Mouse (Mus musculus) hindbrain, embryonic 14.5 days (tissue): ENCODE data around the gene Gm4312. TPM values are rescaled to one million over a fixed set of nuclear protein-coding genes. Genes with fewer than 3 reads are reported as not detected.
"Not testable (repeated sequence)": the region's sequence is repeated elsewhere in the genome, so short reads cannot be mapped to it uniquely, and the experiment has no call there.

Experiments used
- ATAC-seq: fragments of 200-750 bp; cut with Nextera tagmentation; 2 replicates; pipeline ENCODE4 v1.8.0; 2017; ENCODE audit warnings: moderate number of reproducible peaks, mild to moderate bottlenecking, moderate TSS enrichment, moderate library complexity; ENCODE audit not compliant: low FRiP score
- DNase-seq: peaks from one replicate; pipeline ENCODE4 v3.0.0-alpha.2; 2015; ENCODE audit warnings: low spot score
- H3K27ac ChIP-seq: fragments of 300-500 bp; sonication (generic); 2 replicates; pipeline ENCODE4 v1.5.1; 2014; ENCODE audit warnings: mild to moderate bottlenecking, moderate library complexity
- H3K27me3 ChIP-seq: fragments of 300-500 bp; sonication (generic); 2 replicates; pipeline ENCODE4 v1.6.1; 2014; ENCODE audit warnings: mild to moderate bottlenecking, low read length, mixed read lengths; ENCODE audit not compliant: control insufficient read depth, insufficient read depth
- H3K36me3 ChIP-seq: fragments of 300-500 bp; sonication (generic); replicated peaks from 2 replicates; pipeline ENCODE4 v1.6.1; 2014; ENCODE audit not compliant: control insufficient read depth, insufficient read depth
- H3K4me1 ChIP-seq: fragments of 300-500 bp; sonication (generic); replicated peaks from 2 replicates; pipeline ENCODE4 v1.6.1; 2014; ENCODE audit warnings: antibody characterized with exemption, low read length, mixed read lengths; ENCODE audit not compliant: control insufficient read depth, insufficient read depth
- H3K4me2 ChIP-seq: fragments of 300-500 bp; sonication (generic); replicated peaks from 2 replicates; pipeline ENCODE4 v1.6.1; 2014; ENCODE audit warnings: mild to moderate bottlenecking, moderate library complexity
- H3K4me3 ChIP-seq: fragments of 300-500 bp; sonication (generic); replicated peaks from 2 replicates; pipeline ENCODE4 v1.5.1; 2014; ENCODE audit warnings: mild to moderate bottlenecking, low read length
- H3K9ac ChIP-seq: fragments of 300-500 bp; sonication (generic); 2 replicates; pipeline ENCODE4 v1.6.1; 2014
- H3K9me3 ChIP-seq: fragments of 300-500 bp; sonication (generic); 2 replicates; pipeline ENCODE4 v1.6.1; 2016; ENCODE audit warnings: low read length; ENCODE audit not compliant: control insufficient read depth
- WGBS: fragments of 180-500 bp; shearing (Covaris S2); extraction: QIAGEN DNeasy Blood & Tissue Kit; methylation state at CpG from one replicate; pipeline ENCODE4 v1.1.7; 2014; 5-methylcytosine and 5-hydroxymethylcytosine counted together
- polyA plus RNA-seq: library from polyadenylated mRNA; unstranded; fragments of >200 nt; fragmentation: Nextera tagmentation; extraction: Ambion mirVana; gene quantifications from 2 replicates; pipeline ENCODE4 v1.2.1, GENCODE M21; 2014

Gene Gm4312
- polyA plus RNA-seq: not detected in 2 replicates

GRCm38 (mm10) chr10:100382460-100382859 is at the start of gene Gm4312:
Gene Gm4312 (minus strand): TSS chr10:100382560.
- not testable (repeated sequence) for H3K4me2 ChIP-seq, H3K27me3 ChIP-seq, H3K4me1 ChIP-seq, H3K9ac ChIP-seq, H3K9me3 ChIP-seq, ATAC-seq, H3K27ac ChIP-seq, DNase-seq, H3K4me3 ChIP-seq, H3K36me3 ChIP-seq
- no CpG with 5 or more reads among the region's 2 CpGs for WGBS

DNA sequence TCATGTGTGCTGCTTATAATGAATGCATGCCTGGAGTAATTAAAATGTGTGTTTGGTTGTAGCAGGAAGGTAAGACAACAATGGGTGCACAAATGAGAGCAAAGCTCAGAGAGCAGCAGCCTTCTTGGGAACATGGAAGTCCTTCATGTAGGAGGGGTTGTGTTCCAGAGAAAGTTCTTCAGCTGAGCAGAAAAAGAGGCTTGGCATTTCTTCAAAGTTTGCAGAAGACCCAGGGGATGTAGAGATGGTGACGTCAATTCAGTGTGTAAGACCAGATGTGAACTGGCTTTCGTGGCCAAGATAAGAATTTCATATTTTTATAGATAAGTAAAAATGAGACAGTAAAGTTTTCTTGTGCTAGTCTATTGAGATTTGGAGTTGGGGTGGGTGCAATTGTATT is 45.2 kb upstream of the Gm4312 start:
- WGBS: 92% methylated on average over 2 of the region's 2 CpGs
- H3K4me2 ChIP-seq: no peak overlapping the region

GRCm38 (mm10) chr10:100415566-100415965 is 33.2 kb upstream of the Gm4312 start:
- Histone ChIP-seq H3K4me3 (no peak overlapping the region), H3K27ac (no peak overlapping the region), H3K36me3 (no peaks in the 10 kb centered on the region), H3K9me3 (no peaks in the 10 kb centered on the region), H3K9ac (no peak overlapping the region), H3K4me1 (no peaks in the 10 kb centered on the region), H3K4me2 (no peak overlapping the region), H3K27me3 (no peaks in the 10 kb centered on the region)
- WGBS: 90% methylated on average over 7 of the region's 7 CpGs
- ATAC-seq: no peak
- DNase-seq: no peak

More for the DNA sequence above, 45.2 kb upstream of the Gm4312 start:
- H3K27me3 ChIP-seq: no peaks in the 10 kb centered on the region
- no peaks in the 10 kb centered on the region for H3K4me1 ChIP-seq
- no peak overlapping the region for H3K4me3 ChIP-seq
- no peak for DNase-seq
- H3K9ac ChIP-seq: no peak overlapping the region
- ATAC-seq: no peak
- H3K36me3 ChIP-seq: no peaks in the 10 kb centered on the region
- H3K9me3 ChIP-seq: no peaks in the 10 kb centered on the region
- no peak overlapping the region for H3K27ac ChIP-seq

- DNase-seq, H3K36me3 ChIP-seq: not testable (repeated sequence)
- 89% methylated on average over 6 of the region's 6 CpGs for WGBS
These were observed 19.9 kb upstream of the Gm4312 start for GRCm38 (mm10) chr10:100402301-100402700.

DNA sequence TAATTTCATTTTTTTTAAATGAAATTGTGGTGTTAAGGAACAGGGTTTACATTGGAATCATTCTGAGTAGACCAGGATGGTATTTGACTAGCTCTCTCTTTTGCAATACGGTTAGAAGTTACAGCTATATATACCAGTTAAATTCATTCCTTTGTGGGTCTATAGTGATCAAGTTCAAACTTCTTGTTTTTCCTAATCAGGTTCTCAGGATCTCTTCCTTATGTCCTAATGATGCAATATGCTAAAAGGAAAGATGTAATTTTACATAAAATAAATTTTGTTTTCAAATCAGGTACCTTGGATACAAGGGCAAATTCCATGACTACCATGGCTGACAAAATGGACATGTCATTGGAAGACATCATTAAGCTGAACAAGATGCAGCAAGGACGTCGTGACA is 21.3 kb downstream of the Gm4312 start, which contains the start of gene Gm4307:
Gene Gm4307, plus strand, starts transcription at position 301 of the 400 bp plus-strand sequence.
- H3K36me3 ChIP-seq, ATAC-seq, H3K9ac ChIP-seq, H3K27me3 ChIP-seq, H3K9me3 ChIP-seq, DNase-seq, H3K4me2 ChIP-seq, H3K4me1 ChIP-seq, H3K27ac ChIP-seq, H3K4me3 ChIP-seq: not testable (repeated sequence)
- WGBS: no CpG with 5 or more reads among the region's 3 CpGs

More at GRCm38 (mm10) chr10:100402301-100402700, 19.9 kb upstream of the Gm4312 start:
- not testable (repeated sequence) for H3K4me1 ChIP-seq, H3K4me2 ChIP-seq, H3K27me3 ChIP-seq, ATAC-seq, H3K4me3 ChIP-seq, H3K27ac ChIP-seq, H3K9me3 ChIP-seq, H3K9ac ChIP-seq

GRCm38 (mm10) chr10:100356841-100357240 is 25.5 kb downstream of the Gm4312 start:
- not testable (repeated sequence) for H3K9ac ChIP-seq, ATAC-seq, H3K27ac ChIP-seq, H3K27me3 ChIP-seq, H3K4me1 ChIP-seq, H3K4me2 ChIP-seq, H3K36me3 ChIP-seq, H3K9me3 ChIP-seq, DNase-seq, H3K4me3 ChIP-seq
- 96% methylated on average over 2 of the region's 2 CpGs for WGBS

GRCm38 (mm10) chr10:100350793-100351192 is 31.6 kb downstream of the Gm4312 start, which contains the start of gene Gm4305:
Gene Gm4305 (plus strand): TSS chr10:100351093.
- DNase-seq, H3K4me2 ChIP-seq, H3K9me3 ChIP-seq, H3K4me3 ChIP-seq, ATAC-seq, H3K9ac ChIP-seq, H3K36me3 ChIP-seq, H3K4me1 ChIP-seq, H3K27ac ChIP-seq, H3K27me3 ChIP-seq: not testable (repeated sequence)
- no CpG with 5 or more reads among the region's 3 CpGs for WGBS

DNA sequence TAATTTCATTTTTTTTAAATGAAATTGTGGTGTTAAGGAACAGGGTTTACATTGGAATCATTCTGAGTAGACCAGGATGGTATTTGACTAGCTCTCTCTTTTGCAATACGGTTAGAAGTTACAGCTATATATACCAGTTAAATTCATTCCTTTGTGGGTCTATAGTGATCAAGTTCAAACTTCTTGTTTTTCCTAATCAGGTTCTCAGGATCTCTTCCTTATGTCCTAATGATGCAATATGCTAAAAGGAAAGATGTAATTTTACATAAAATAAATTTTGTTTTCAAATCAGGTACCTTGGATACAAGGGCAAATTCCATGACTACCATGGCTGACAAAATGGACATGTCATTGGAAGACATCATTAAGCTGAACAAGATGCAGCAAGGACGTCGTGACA is 36.7 kb downstream of the Gm4312 start, which contains the start of gene Gm4303:
Gene Gm4303, plus strand, starts transcription at position 301 of the 400 bp plus-strand sequence.
- not testable (repeated sequence) for H3K9ac ChIP-seq, DNase-seq, H3K4me1 ChIP-seq, H3K9me3 ChIP-seq, H3K4me2 ChIP-seq, H3K27me3 ChIP-seq, H3K36me3 ChIP-seq, ATAC-seq, H3K27ac ChIP-seq, H3K4me3 ChIP-seq
- no CpG with 5 or more reads among the region's 3 CpGs for WGBS

DNA sequence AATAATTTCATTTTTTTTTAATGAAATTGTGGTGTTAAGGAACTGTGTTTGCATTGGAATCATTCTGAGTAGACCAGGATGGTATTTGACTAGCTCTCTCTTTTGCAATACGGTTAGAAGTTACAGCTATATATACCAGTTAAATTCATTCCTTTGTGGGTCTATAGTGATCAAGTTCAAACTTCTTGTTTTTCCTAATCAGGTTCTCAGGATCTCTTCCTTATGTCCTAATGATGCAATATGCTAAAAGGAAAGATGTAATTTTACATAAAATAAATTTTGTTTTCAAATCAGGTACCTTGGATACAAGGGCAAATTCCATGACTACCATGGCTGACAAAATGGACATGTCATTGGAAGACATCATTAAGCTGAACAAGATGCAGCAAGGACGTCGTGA is 41.8 kb downstream of the Gm4312 start, which contains the start of gene Gm4302:
Gene Gm4302, plus strand, starts transcription at position 301 of the 400 bp plus-strand sequence.
- H3K4me1 ChIP-seq, H3K27ac ChIP-seq, H3K4me2 ChIP-seq, H3K9ac ChIP-seq, H3K9me3 ChIP-seq, DNase-seq, H3K36me3 ChIP-seq, H3K27me3 ChIP-seq, H3K4me3 ChIP-seq, ATAC-seq: not testable (repeated sequence)
- WGBS: no CpG with 5 or more reads among the region's 3 CpGs

DNA sequence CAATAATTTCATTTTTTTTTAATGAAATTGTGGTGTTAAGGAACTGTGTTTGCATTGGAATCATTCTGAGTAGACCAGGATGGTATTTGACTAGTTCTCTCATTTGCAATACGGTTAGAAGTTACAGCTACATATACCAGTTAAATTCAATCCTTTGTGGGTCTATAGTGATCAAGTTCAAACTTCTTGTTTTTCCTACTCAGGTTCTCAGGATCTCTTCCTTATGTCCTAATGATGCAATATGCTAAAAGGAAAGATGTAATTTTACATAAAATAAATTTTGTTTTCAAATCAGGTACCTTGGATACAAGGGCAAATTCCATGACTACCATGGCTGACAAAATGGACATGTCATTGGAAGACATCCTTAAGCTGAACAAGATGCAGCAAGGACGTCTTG is 47.0 kb downstream of the Gm4312 start, which contains the start of gene Gm4301:
Gene Gm4301, plus strand, starts transcription at position 301 of the 400 bp plus-strand sequence.
- not testable (repeated sequence) for DNase-seq, H3K36me3 ChIP-seq, ATAC-seq, H3K9me3 ChIP-seq, H3K9ac ChIP-seq, H3K4me1 ChIP-seq, H3K27ac ChIP-seq, H3K27me3 ChIP-seq, H3K4me3 ChIP-seq, H3K4me2 ChIP-seq
- WGBS: no CpG with 5 or more reads among the region's 2 CpGs
